Mouse (Mus musculus) cerebellum, adult 18-20 months (tissue): ENCODE measurements at regions not wholly inside any gene's neighbourhood (a gene's known extent, or its start where the extent isn't known, plus 50 kb on each side); places are given as distances from the start of the nearest gene placed in this dataset.

Experiments used
- DNase-seq, 2 experiments: peaks; one replicate each; pipeline ENCODE4 v3.0.0; 2021

DNA sequence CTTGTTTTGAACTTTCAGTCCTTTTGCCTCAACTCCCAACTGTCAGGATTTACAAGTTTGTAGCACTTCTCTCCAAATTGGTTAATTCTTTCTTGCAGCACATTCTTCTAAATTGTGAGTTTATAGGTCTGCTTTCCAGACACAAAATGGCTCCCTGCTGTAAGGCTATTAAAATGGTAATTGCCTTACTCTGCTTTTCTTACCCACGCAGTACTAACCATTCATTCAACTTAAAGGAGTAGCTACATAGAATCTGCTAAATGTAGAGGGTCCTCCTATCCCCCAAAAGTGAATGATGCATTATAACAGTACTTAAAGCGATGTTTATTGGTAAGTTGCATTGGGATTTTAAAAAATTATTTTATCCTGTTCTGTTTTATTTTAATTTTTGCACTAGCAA lies 356.2 kb downstream of the Kif20b start:
- no peak for DNase-seq

DNA sequence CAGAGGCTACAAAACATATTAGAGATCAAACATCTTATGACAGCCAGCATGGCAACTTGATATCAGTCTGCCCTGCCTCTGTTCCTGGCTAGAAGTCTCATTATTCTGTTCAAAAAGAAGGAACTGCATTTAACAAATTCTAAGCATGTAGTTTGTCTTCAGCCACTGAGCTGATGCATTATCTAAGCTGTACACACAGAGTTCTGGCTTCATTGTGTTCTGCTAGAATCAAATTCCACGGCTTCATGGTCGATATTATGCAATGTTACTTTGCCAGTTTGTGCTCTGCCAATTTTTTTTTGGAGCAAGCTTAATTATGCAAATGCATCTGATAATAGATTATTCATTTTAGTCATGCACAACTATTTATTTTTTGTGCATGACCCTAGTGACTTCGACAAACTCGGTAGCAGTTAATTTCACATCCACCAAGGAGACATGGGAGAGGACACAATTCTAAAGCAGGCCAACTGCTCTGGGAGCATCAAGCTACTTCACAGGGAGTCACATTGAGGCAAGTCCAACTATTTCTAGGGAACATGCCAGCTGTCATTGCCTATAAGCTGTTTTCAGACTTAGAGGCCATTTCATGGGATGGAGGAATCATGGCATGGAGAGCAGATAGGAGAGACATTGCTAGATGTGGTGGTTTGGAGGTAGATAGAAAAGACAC lies 360.8 kb downstream of the Kif20b start:
- no peak for DNase-seq

DNA sequence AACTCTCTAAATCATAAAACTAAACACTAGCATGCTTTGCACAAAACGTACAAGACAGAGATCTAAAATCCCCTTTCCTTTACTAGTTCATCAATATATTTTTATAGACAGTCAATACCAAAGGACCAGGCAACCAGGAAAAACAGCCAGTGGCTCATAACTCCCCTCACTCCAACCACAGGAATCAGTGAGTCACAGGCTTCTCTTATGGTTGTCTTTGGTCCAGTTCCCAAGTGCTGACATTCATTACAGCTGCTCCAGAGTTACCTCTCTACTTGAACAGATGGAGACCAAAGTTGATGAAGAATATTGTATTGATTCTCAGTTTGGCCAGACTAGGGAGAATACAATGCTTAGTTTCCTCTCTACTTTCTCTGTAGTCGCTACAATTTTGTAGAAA lies 376.7 kb downstream of the Kif20b start:
- DNase-seq = no peak

GRCm38 (mm10) chr19:35302723-35303270 lies 380.6 kb downstream of the Kif20b start:
- DNase-seq = no peak
